Mouse (Mus musculus) ES-E14 (cell line): ENCODE measurements at regions not wholly inside any gene's neighbourhood (a gene's known extent, or its start where the extent isn't known, plus 50 kb on each side); places are given as distances from the start of the nearest gene placed in this dataset.

ENCODE experiments used
- CHD2 ChIP-seq: IDR thresholded peaks from 2 replicates; pipeline ENCODE4 v1.6.1; 2014; ENCODE audit warnings: mild to moderate bottlenecking, low read depth, low read length, inconsistent platforms
- HCFC1 ChIP-seq: IDR thresholded peaks from 2 replicates; pipeline ENCODE4 v1.6.1; 2012; ENCODE audit warnings: low read length, inconsistent platforms, borderline replicate concordance; ENCODE audit not compliant: insufficient read depth
- ZC3H11A ChIP-seq: IDR thresholded peaks from 2 replicates; pipeline ENCODE4 v1.6.1; 2012; ENCODE audit warnings: low read depth, mild to moderate bottlenecking, inconsistent platforms, low read length, borderline replicate concordance

- TF ChIP-seq CHD2 (no peak), ZC3H11A (no peak), HCFC1 (no peak)
Measured at GRCm38 (mm10) chr10:37194131-37194797, 55.5 kb upstream of the Marcks start.
